ENCODE assay signal across 25 mouse cellular contexts in genomic region chr9:96923119-96923518, GRCm38 (mm10). TPM values are rescaled to one million over a fixed set of nuclear protein-coding genes. Genes with fewer than 3 reads are reported as not detected.
DNase-seq lines count a peak whose midpoint lies in the region; ATAC-seq lines count a peak whose summit lies in the region.
"Had no signal": no experiment of that assay in that cellular context is flagged by ENCODE, and none has a peak within 500 bp of the region (broad histone marks: within the 10 kb centered on the region; RNA-seq: fewer than 3 reads in every experiment).

No protein-coding gene starts in this region.

- H3K9ac ChIP-seq in heart, embryonic 11.5 days (ENCODE audit: low read depth, low read length) = no peak overlapping the region
- H3K9ac ChIP-seq in neural tube, embryonic 13.5 days = no peak overlapping the region
- no peak overlapping the region for H3K9ac ChIP-seq in limb, embryonic 15.5 days
- H3K9ac ChIP-seq: forebrain, embryonic 13.5 days; lung, embryonic 15.5 days had no signal

- 0 out of 2 replicates have a peak overlapping the region, but pooled peaks have one; percentile 6 for H3K27ac ChIP-seq in heart, embryonic 11.5 days (ENCODE audit: low read depth, low read length)
- peak overlapping the region; percentile 30 for H3K27ac ChIP-seq in neural tube, embryonic 13.5 days (replicated peaks)
- H3K27ac ChIP-seq in limb, embryonic 10.5 days = peak overlapping the region; percentile 25; the same call in 1 of the 2 replicates
- H3K27ac ChIP-seq in limb, embryonic 15.5 days = peak overlapping the region; percentile 66
- H3K27ac ChIP-seq: forebrain, embryonic 13.5 days; heart, embryonic 10.5 days; lung, embryonic 15.5 days; midbrain, embryonic 10.5 days had no signal

- ATAC-seq in heart, embryonic 11.5 days (replicated peaks; ENCODE audit: insufficient number of reproducible peaks, low FRiP score, low TSS enrichment) = no peak
- 0 out of 2 replicates have a peak, but pooled peaks have one; percentile 3 for ATAC-seq in neural tube, embryonic 13.5 days (ENCODE audit: low read depth)
- peak; percentile 32; the same call in 1 of the 2 replicates for ATAC-seq in limb, embryonic 15.5 days (ENCODE audit: insufficient number of reproducible peaks, low FRiP score, low TSS enrichment, low read depth)
- ATAC-seq: forebrain, embryonic 13.5 days; intestine, postnatal 0 days had no signal

- H3K4me2 ChIP-seq in heart, embryonic 11.5 days = no peak overlapping the region
- H3K4me2 ChIP-seq in neural tube, embryonic 13.5 days = no peak overlapping the region
- no peak overlapping the region for H3K4me2 ChIP-seq in limb, embryonic 15.5 days
- H3K4me2 ChIP-seq: forebrain, embryonic 13.5 days; liver, embryonic 11.5 days; lung, embryonic 15.5 days had no signal

- DNase-seq in heart, postnatal 10 days = no peak
- DNase-seq in neural tube, embryonic 10.5 days (ENCODE audit: extremely low spot score, low spot score) = no peak
- DNase-seq in limb, embryonic 10.5 days (ENCODE audit: low spot score) = no peak
- no peak for DNase-seq in gastrocnemius, postnatal 36 days
- DNase-seq: adrenal gland, adult 8-10 months; cerebellum, adult 8-10 months; cerebellum, postnatal 25 days; gastrocnemius, postnatal 14 days; heart, adult 11 months; heart, postnatal 4 days; kidney, adult 9 months; kidney, postnatal 14 days; right cerebral cortex, postnatal 25 days; thymus, postnatal 4 days had no signal

- no peaks in the 10 kb centered on the region for H3K36me3 ChIP-seq in heart, embryonic 11.5 days (ENCODE audit: control insufficient read depth, insufficient read depth, low read length)
- H3K36me3 ChIP-seq in neural tube, embryonic 13.5 days = no peaks in the 10 kb centered on the region
- H3K36me3 ChIP-seq in limb, embryonic 10.5 days = no peaks in the 10 kb centered on the region
- H3K36me3 ChIP-seq in limb, embryonic 15.5 days = no peaks in the 10 kb centered on the region
- H3K36me3 ChIP-seq: G1E; heart, embryonic 10.5 days; lung, embryonic 15.5 days; midbrain, embryonic 10.5 days had no signal

- H3K4me1 ChIP-seq in heart, embryonic 11.5 days (ENCODE audit: control insufficient read depth, insufficient read depth, low read length) = no peaks in the 10 kb centered on the region
- H3K4me1 ChIP-seq in neural tube, embryonic 13.5 days (replicated peaks) = peaks cover 9% of the 10 kb centered on the region; the same call in 1 of the 2 replicates
- H3K4me1 ChIP-seq in limb, embryonic 10.5 days = peaks cover 14% of the 10 kb centered on the region; the same call in 1 of the 2 replicates
- H3K4me1 ChIP-seq in limb, embryonic 15.5 days = peaks cover 21% of the 10 kb centered on the region
- H3K4me1 ChIP-seq: forebrain, embryonic 13.5 days; lung, embryonic 15.5 days; midbrain, embryonic 10.5 days had no signal

- 0 out of 2 replicates have a peak, but pooled peaks cover 2% of the 10 kb centered on the region for H3K9me3 ChIP-seq in heart, embryonic 11.5 days (replicated peaks; ENCODE audit: control insufficient read depth, low read length)
- H3K9me3 ChIP-seq in neural tube, embryonic 13.5 days = no peaks in the 10 kb centered on the region
- H3K9me3 ChIP-seq in limb, embryonic 10.5 days (replicated peaks) = no peaks in the 10 kb centered on the region
- H3K9me3 ChIP-seq in limb, embryonic 15.5 days = no peaks in the 10 kb centered on the region
- H3K9me3 ChIP-seq: lung, embryonic 15.5 days had no signal

- WGBS in heart, embryonic 11.5 days (ENCODE audit: insufficient replicate concordance) = 73% methylated on average over 6 of the region's 6 CpGs
- WGBS in neural tube, embryonic 13.5 days = 76% methylated on average over 6 of the region's 6 CpGs
- 90% methylated on average over 6 of the region's 6 CpGs for WGBS in limb, embryonic 10.5 days
- WGBS in limb, embryonic 15.5 days = 47% methylated on average over 6 of the region's 6 CpGs

- H3K27me3 ChIP-seq in heart, embryonic 11.5 days (ENCODE audit: control insufficient read depth, insufficient read depth, low read length) = no peaks in the 10 kb centered on the region; the same call in 1 of the 2 replicates
- H3K27me3 ChIP-seq in neural tube, embryonic 13.5 days = no peaks in the 10 kb centered on the region
- 0 out of 2 replicates have a peak, but pooled peaks cover under 1% of the 10 kb centered on the region for H3K27me3 ChIP-seq in limb, embryonic 10.5 days (ENCODE audit: low read depth, poor library complexity, severe bottlenecking)
- peaks cover 7% of the 10 kb centered on the region; the same call in 1 of the 2 replicates for H3K27me3 ChIP-seq in limb, embryonic 15.5 days
- H3K27me3 ChIP-seq: forebrain, embryonic 13.5 days; lung, embryonic 15.5 days had no signal

- intact Hi-C loops in heart, postnatal 10 days (cut with DNase I) = no loop called here
- intact Hi-C loops in gastrocnemius, postnatal 36 days (cut with DNase I) = no loop called here

- no peak overlapping the region for H3K4me3 ChIP-seq in heart, embryonic 11.5 days (ENCODE audit: low read depth, low read length)
- no peak overlapping the region for H3K4me3 ChIP-seq in neural tube, embryonic 13.5 days
- H3K4me3 ChIP-seq in limb, embryonic 10.5 days = no peak overlapping the region
- H3K4me3 ChIP-seq in limb, embryonic 15.5 days = no peak overlapping the region
- H3K4me3 ChIP-seq: forebrain, embryonic 13.5 days; heart, embryonic 10.5 days; lung, embryonic 15.5 days; midbrain, embryonic 10.5 days; myocyte had no signal

RNA-seq across cellular contexts. Expression of gene Pxylp1, which starts 30.6 kb away (rescaled TPM):
- 31.3 and 33.7 TPM in 2 replicates for polyA plus RNA-seq in heart, embryonic 11.5 days (2014; fragmentation: Nextera tagmentation; extraction: Ambion mirVana)
- total RNA-seq in heart, postnatal 10 days (2021) = 10 to 100 TPM; 15.6 to 17.0 TPM
- 31.5 and 33.4 TPM in 2 replicates for polyA plus RNA-seq in neural tube, embryonic 13.5 days (2015; fragmentation: Nextera tagmentation; extraction: Ambion mirVana)
- 11.4 and 15.3 TPM in 2 replicates for polyA plus RNA-seq in limb, embryonic 10.5 days (2016; fragmentation: Nextera tagmentation; extraction: Ambion mirVana)
- 26.4 and 27.9 TPM in 2 replicates for polyA plus RNA-seq in limb, embryonic 15.5 days (2015; fragmentation: Nextera tagmentation; extraction: Ambion mirVana)
- 1 to 10 TPM; 1.2 to 1.6 TPM for total RNA-seq in gastrocnemius, postnatal 36 days (2021)
- polyA plus RNA-seq: G1E had no signal

Comparison
In these comparisons a context has a peak if more than half of its experiments do, and no peak if none do; other contexts are left out.
1. H3K27ac ChIP-seq: peak in every context shown above with its lines; median percentile 66 in limb, embryonic 15.5 days; 30 in neural tube, embryonic 13.5 days; 25 in limb, embryonic 10.5 days; 6 in heart, embryonic 11.5 days.